Mouse (Mus musculus): ENCODE data around the gene Sertm1.

GRCm38 (mm10) chr3:54934535-54934934 is 18.8 kb upstream of the Sertm1 start:
- TF ChIP-seq EP300 (optimal IDR thresholded peaks at IDR 0.05): no peak
- no peak for TF ChIP-seq CTCF (IDR thresholded peaks at IDR 0.05; ENCODE audit: low read depth)

All from stomach, postnatal 0 days (tissue).